Mouse (Mus musculus) cerebellum, adult 2 months (tissue): ENCODE measurements around the gene Myocd.

ENCODE experiments used
- CTCF ChIP-seq: fragments of 200-500 bp; IDR thresholded peaks from 2 replicates; pipeline ENCODE4 v1.5.1; 2011; ENCODE audit warnings: low read depth, mild to moderate bottlenecking, control low read depth, low read length, moderate library complexity, borderline replicate concordance; ENCODE audit not compliant: insufficient read depth
- POLR2A ChIP-seq: fragments of 200-500 bp; IDR thresholded peaks from 2 replicates; pipeline ENCODE4 v1.6.1; 2011; ENCODE audit warnings: low read length, control low read depth, borderline replicate concordance; ENCODE audit not compliant: insufficient read depth

DNA sequence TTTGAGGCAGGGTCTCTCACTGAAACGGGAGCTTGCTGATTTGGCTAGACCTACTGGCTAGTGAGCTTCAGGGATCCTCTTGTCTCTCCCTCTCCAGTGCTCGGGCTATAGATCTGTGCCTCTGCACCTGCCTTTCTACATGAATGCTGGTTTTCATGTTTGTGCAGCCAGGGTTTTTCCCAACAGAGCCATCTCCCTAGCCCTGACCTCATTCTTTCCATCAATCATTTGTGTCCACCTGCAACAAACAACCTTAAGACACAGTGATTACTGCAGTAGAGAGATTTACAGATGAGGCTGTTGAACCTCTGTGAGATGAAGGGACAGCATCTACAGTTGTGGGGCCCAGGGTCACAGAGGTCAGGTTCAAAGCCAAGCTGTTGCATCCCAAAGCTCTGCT lies 56.0 kb downstream of the Myocd start:
- TF ChIP-seq POLR2A, result no peak
- no peak for TF ChIP-seq CTCF
